Mouse (Mus musculus): ENCODE data around the gene C2cd5. TPM values are rescaled to one million over a fixed set of nuclear protein-coding genes. Genes with fewer than 3 reads are reported as not detected.

The C2cd5 gene
- polyA plus RNA-seq, 1 experiment = 96.5 TPM

GRCm38 (mm10) chr6:143084314-143085025 is 15.5 kb downstream of the C2cd5 start:
- TF ChIP-seq POLR2A (IDR thresholded peaks at IDR 0.05; ENCODE audit: extremely low read depth, insufficient read depth, low read length) = no peak
- no peak for TF ChIP-seq CTCF (IDR thresholded peaks at IDR 0.05; ENCODE audit: extremely low read depth, insufficient read depth, low read length)
- Histone ChIP-seq H3K27ac (ENCODE audit: insufficient read depth, low read length) (no peak overlapping the region), H3K4me1 (ENCODE audit: control insufficient read depth, insufficient read depth, low read length) (peaks cover 2% of the 10 kb centered on the region; the same call in 1 of the 2 replicates), H3K4me3 (ENCODE audit: insufficient read depth, low read length) (no peak overlapping the region)

GRCm38 (mm10) chr6:143081479-143082106 is 18.3 kb downstream of the C2cd5 start:
- no peak overlapping the region for H3K27ac ChIP-seq (ENCODE audit: insufficient read depth, low read length)
- no peak for TF ChIP-seq CTCF (IDR thresholded peaks at IDR 0.05; ENCODE audit: extremely low read depth, insufficient read depth, low read length)

GRCm38 (mm10) chr6:143080774-143081173 is 19.2 kb downstream of the C2cd5 start:
- TF ChIP-seq CTCF (IDR thresholded peaks at IDR 0.05; ENCODE audit: extremely low read depth, insufficient read depth, low read length) = no peak
- no peak for TF ChIP-seq POLR2A (IDR thresholded peaks at IDR 0.05; ENCODE audit: extremely low read depth, insufficient read depth, low read length)
- Histone ChIP-seq H3K4me3 (ENCODE audit: insufficient read depth, low read length) (no peak overlapping the region), H3K4me1 (ENCODE audit: control insufficient read depth, insufficient read depth, low read length) (no peaks in the 10 kb centered on the region), H3K27ac (ENCODE audit: insufficient read depth, low read length) (no peak overlapping the region)

More at GRCm38 (mm10) chr6:143081479-143082106, 18.3 kb downstream of the C2cd5 start:
- peaks cover 2% of the 10 kb centered on the region; the same call in 1 of the 2 replicates for H3K4me1 ChIP-seq (ENCODE audit: control insufficient read depth, insufficient read depth, low read length)
- H3K4me3 ChIP-seq (ENCODE audit: insufficient read depth, low read length) = no peak overlapping the region

- no peaks in the 10 kb centered on the region for H3K4me1 ChIP-seq (ENCODE audit: control insufficient read depth, insufficient read depth, low read length)
- no peak overlapping the region for H3K4me3 ChIP-seq (ENCODE audit: insufficient read depth, low read length)
- no peak overlapping the region for H3K27ac ChIP-seq (ENCODE audit: insufficient read depth, low read length)
- TF ChIP-seq POLR2A (IDR thresholded peaks at IDR 0.05; ENCODE audit: extremely low read depth, insufficient read depth, low read length) = no peak
- no peak for TF ChIP-seq CTCF (IDR thresholded peaks at IDR 0.05; ENCODE audit: extremely low read depth, insufficient read depth, low read length)
Measured at GRCm38 (mm10) chr6:143079126-143079525, 20.8 kb downstream of the C2cd5 start.

GRCm38 (mm10) chr6:143076461-143076860 is 23.5 kb downstream of the C2cd5 start:
- no peak for TF ChIP-seq CTCF (IDR thresholded peaks at IDR 0.05; ENCODE audit: extremely low read depth, insufficient read depth, low read length)
- no peak for TF ChIP-seq POLR2A (IDR thresholded peaks at IDR 0.05; ENCODE audit: extremely low read depth, insufficient read depth, low read length)
- no peak overlapping the region for H3K27ac ChIP-seq (ENCODE audit: insufficient read depth, low read length)
- no peak overlapping the region for H3K4me3 ChIP-seq (ENCODE audit: insufficient read depth, low read length)
- no peaks in the 10 kb centered on the region for H3K4me1 ChIP-seq (ENCODE audit: control insufficient read depth, insufficient read depth, low read length)

GRCm38 (mm10) chr6:143073914-143074313 is 26.0 kb downstream of the C2cd5 start:
- Histone ChIP-seq H3K4me1 (ENCODE audit: control insufficient read depth, insufficient read depth, low read length) (no peaks in the 10 kb centered on the region), H3K27ac (ENCODE audit: insufficient read depth, low read length) (no peak overlapping the region), H3K4me3 (ENCODE audit: insufficient read depth, low read length) (no peak overlapping the region)
- TF ChIP-seq CTCF (IDR thresholded peaks at IDR 0.05; ENCODE audit: extremely low read depth, insufficient read depth, low read length) (no peak), POLR2A (IDR thresholded peaks at IDR 0.05; ENCODE audit: extremely low read depth, insufficient read depth, low read length) (no peak)

GRCm38 (mm10) chr6:143073476-143073875 is 26.5 kb downstream of the C2cd5 start:
- H3K4me1 ChIP-seq (ENCODE audit: control insufficient read depth, insufficient read depth, low read length) = no peaks in the 10 kb centered on the region
- no peak overlapping the region for H3K4me3 ChIP-seq (ENCODE audit: insufficient read depth, low read length)
- no peak overlapping the region for H3K27ac ChIP-seq (ENCODE audit: insufficient read depth, low read length)
- TF ChIP-seq CTCF (IDR thresholded peaks at IDR 0.05; ENCODE audit: extremely low read depth, insufficient read depth, low read length) (no peak), POLR2A (IDR thresholded peaks at IDR 0.05; ENCODE audit: extremely low read depth, insufficient read depth, low read length) (no peak)

GRCm38 (mm10) chr6:143072412-143073014 is 27.4 kb downstream of the C2cd5 start:
- TF ChIP-seq POLR2A (IDR thresholded peaks at IDR 0.05; ENCODE audit: extremely low read depth, insufficient read depth, low read length) (no peak), CTCF (IDR thresholded peaks at IDR 0.05; ENCODE audit: extremely low read depth, insufficient read depth, low read length) (no peak)

GRCm38 (mm10) chr6:143070736-143071135 is 29.2 kb downstream of the C2cd5 start:
- no peak overlapping the region for H3K4me3 ChIP-seq (ENCODE audit: insufficient read depth, low read length)
- no peak overlapping the region for H3K27ac ChIP-seq (ENCODE audit: insufficient read depth, low read length)
- no peak for TF ChIP-seq POLR2A (IDR thresholded peaks at IDR 0.05; ENCODE audit: extremely low read depth, insufficient read depth, low read length)
- TF ChIP-seq CTCF (IDR thresholded peaks at IDR 0.05; ENCODE audit: extremely low read depth, insufficient read depth, low read length) = no peak
- no peaks in the 10 kb centered on the region for H3K4me1 ChIP-seq (ENCODE audit: control insufficient read depth, insufficient read depth, low read length)

More at GRCm38 (mm10) chr6:143072412-143073014, 27.4 kb downstream of the C2cd5 start:
- H3K4me3 ChIP-seq (ENCODE audit: insufficient read depth, low read length) = no peak overlapping the region
- no peaks in the 10 kb centered on the region for H3K4me1 ChIP-seq (ENCODE audit: control insufficient read depth, insufficient read depth, low read length)
- H3K27ac ChIP-seq (ENCODE audit: insufficient read depth, low read length) = no peak overlapping the region
